Mouse (Mus musculus) liver, adult 2 months (tissue): ENCODE measurements at regions not wholly inside any gene's neighbourhood (a gene's known extent, or its start where the extent isn't known, plus 50 kb on each side); places are given as distances from the start of the nearest gene placed in this dataset.

Source experiments
- CTCF ChIP-seq: fragments of 200-500 bp; IDR thresholded peaks from 2 replicates; pipeline ENCODE4 v1.5.1; 2011; ENCODE audit warnings: low read depth, low read length, control low read depth
- POLR2A ChIP-seq: fragments of 200-500 bp; IDR thresholded peaks from 2 replicates; pipeline ENCODE4 v1.6.1; 2011; ENCODE audit warnings: low read length, control low read depth; ENCODE audit not compliant: insufficient read depth; ENCODE audit errors: extremely low read depth

DNA sequence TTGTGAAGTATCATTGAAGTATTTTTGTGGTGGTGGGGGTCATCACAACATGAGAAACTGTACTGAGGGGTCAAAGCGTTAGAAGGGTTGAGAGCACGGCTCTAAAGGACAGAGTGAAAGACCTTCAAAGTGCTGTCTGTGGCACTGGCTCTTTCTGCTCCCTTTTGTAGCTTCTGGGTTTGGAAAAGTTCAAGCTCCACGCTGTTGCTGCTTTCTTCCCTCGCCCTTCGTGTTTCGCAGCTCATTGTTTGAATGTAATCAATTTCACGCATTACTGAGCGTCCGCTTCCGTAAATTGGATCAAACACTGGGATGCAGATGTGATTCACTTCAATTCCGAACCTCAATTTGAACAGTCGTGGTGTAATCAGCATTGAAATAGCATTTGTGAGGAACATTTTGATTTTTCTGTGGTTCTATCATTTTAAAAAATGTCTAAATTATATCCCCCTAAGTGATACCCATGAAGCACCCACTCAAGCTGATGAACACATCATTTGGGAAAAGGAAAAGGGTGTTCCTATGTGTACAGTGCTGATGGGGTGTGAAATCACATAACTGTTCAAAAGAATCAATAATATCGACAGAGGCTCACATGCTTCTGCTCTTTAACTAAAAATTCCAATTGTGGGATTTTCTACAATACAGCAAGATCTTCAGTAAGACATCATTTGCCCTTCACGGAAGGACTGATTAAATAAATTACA, 140.9 kb upstream of the Cpne8 start:
- TF ChIP-seq CTCF, result no peak
- no peak for TF ChIP-seq POLR2A
